8 mouse cellular contexts compared by ENCODE assay signal in genomic region chr7:73542131-73542853, GRCm38 (mm10). TPM values are rescaled to one million over a fixed set of nuclear protein-coding genes. Genes with fewer than 3 reads are reported as not detected.
DNase-seq lines count a peak whose midpoint lies in the region; ATAC-seq and TF ChIP-seq lines count a peak whose summit lies in the region.

No protein-coding gene starts in this region.

- peak overlapping the region; percentile 60 for H3K4me3 ChIP-seq in forebrain, embryonic 10.5 days
- no peak overlapping the region for H3K4me3 ChIP-seq in forebrain, embryonic 16.5 days (replicated peaks; ENCODE audit: low read length)
- H3K4me3 ChIP-seq in lung, postnatal 0 days (ENCODE audit: low read depth, low read length) = no peak overlapping the region
- H3K4me3 ChIP-seq in liver, embryonic 11.5 days (ENCODE audit: low read depth, low read length) = peak overlapping the region; percentile 84; the same call in 1 of the 2 replicates
- H3K4me3 ChIP-seq in stomach, embryonic 16.5 days (replicated peaks; ENCODE audit: low read length) = peak overlapping the region; percentile 67

- no peak for ATAC-seq in forebrain, embryonic 16.5 days
- ATAC-seq in lung, postnatal 0 days = no peak
- ATAC-seq in liver, embryonic 11.5 days (replicated peaks; ENCODE audit: low FRiP score) = no peak
- no peak for ATAC-seq in stomach, embryonic 16.5 days (ENCODE audit: insufficient read depth, low FRiP score)

- no peak; the same call in 1 of the 2 replicates for TF ChIP-seq EP300 in lung, postnatal 0 days (IDR thresholded peaks at IDR 0.05)

- no peak overlapping the region for H3K9ac ChIP-seq in forebrain, embryonic 16.5 days (replicated peaks; ENCODE audit: low read depth, low read length)
- H3K9ac ChIP-seq in lung, postnatal 0 days (replicated peaks; ENCODE audit: low read depth) = no peak overlapping the region
- H3K9ac ChIP-seq in liver, embryonic 11.5 days (ENCODE audit: low read depth, low read length) = no peak overlapping the region
- no peak overlapping the region for H3K9ac ChIP-seq in stomach, embryonic 16.5 days (ENCODE audit: low read length)

- TF ChIP-seq CTCF in lung, postnatal 0 days (IDR thresholded peaks at IDR 0.05) = peak; percentile 35

- peaks cover 14% of the 10 kb centered on the region for H3K4me1 ChIP-seq in forebrain, embryonic 10.5 days
- peaks cover 19% of the 10 kb centered on the region for H3K4me1 ChIP-seq in forebrain, embryonic 16.5 days (replicated peaks; ENCODE audit: control insufficient read depth, insufficient read depth, low read length)
- H3K4me1 ChIP-seq in lung, postnatal 0 days (ENCODE audit: insufficient read depth, low read depth, low read length) = no peaks in the 10 kb centered on the region; the same call in 1 of the 2 replicates
- peaks cover 7% of the 10 kb centered on the region; the same call in 1 of the 2 replicates for H3K4me1 ChIP-seq in liver, embryonic 11.5 days (replicated peaks; ENCODE audit: control insufficient read depth, insufficient read depth, low read length)
- H3K4me1 ChIP-seq in stomach, embryonic 16.5 days (ENCODE audit: control insufficient read depth, insufficient read depth, low read length) = 0 out of 2 replicates have a peak, but pooled peaks cover 9% of the 10 kb centered on the region

- 81% methylated on average over 7 of the region's 7 CpGs for WGBS in forebrain, embryonic 10.5 days
- WGBS in forebrain, embryonic 16.5 days = 58% methylated on average over 7 of the region's 7 CpGs
- 63% methylated on average over 7 of the region's 7 CpGs for WGBS in lung, postnatal 0 days
- WGBS in liver, embryonic 11.5 days = 76% methylated on average over 7 of the region's 7 CpGs
- WGBS in stomach, embryonic 16.5 days = 70% methylated on average over 7 of the region's 7 CpGs

- H3K4me2 ChIP-seq in forebrain, embryonic 16.5 days (ENCODE audit: low read length) = no peak overlapping the region; the same call in 1 of the 2 replicates
- no peak overlapping the region; the same call in 1 of the 2 replicates for H3K4me2 ChIP-seq in lung, postnatal 0 days (replicated peaks; ENCODE audit: low read depth, low read length)
- H3K4me2 ChIP-seq in liver, embryonic 11.5 days = peak overlapping the region; percentile 64
- no peak overlapping the region for H3K4me2 ChIP-seq in stomach, embryonic 16.5 days (ENCODE audit: low read depth, low read length)

- H3K27me3 ChIP-seq in forebrain, embryonic 10.5 days (ENCODE audit: poor library complexity, severe bottlenecking) = no peaks in the 10 kb centered on the region
- H3K27me3 ChIP-seq in forebrain, embryonic 16.5 days (replicated peaks; ENCODE audit: control insufficient read depth, insufficient read depth, low read length) = no peaks in the 10 kb centered on the region
- H3K27me3 ChIP-seq in lung, postnatal 0 days (replicated peaks; ENCODE audit: insufficient read depth, low read length) = no peaks in the 10 kb centered on the region
- H3K27me3 ChIP-seq in liver, embryonic 11.5 days (replicated peaks; ENCODE audit: control insufficient read depth, insufficient read depth, low read length) = no peaks in the 10 kb centered on the region
- H3K27me3 ChIP-seq in stomach, embryonic 16.5 days (ENCODE audit: control insufficient read depth, insufficient read depth, low read length) = no peaks in the 10 kb centered on the region

- DNase-seq in forebrain, embryonic 10.5 days (ENCODE audit: extremely low spot score, low spot score) = peak; percentile 8
- DNase-seq in lung, postnatal 0 days (ENCODE audit: low spot score) = no peak
- no peak for DNase-seq in lung, postnatal 36 days
- DNase-seq in liver, embryonic 11.5 days (ENCODE audit: low spot score) = no peak
- no peak for DNase-seq in spleen, adult 18-20 months
- no peak for DNase-seq in cerebellum, postnatal 14 days

- no peaks in the 10 kb centered on the region for H3K9me3 ChIP-seq in forebrain, embryonic 10.5 days
- no peaks in the 10 kb centered on the region for H3K9me3 ChIP-seq in forebrain, embryonic 16.5 days (ENCODE audit: control insufficient read depth, low read length)
- H3K9me3 ChIP-seq in lung, postnatal 0 days (ENCODE audit: low read length) = no peaks in the 10 kb centered on the region
- no peaks in the 10 kb centered on the region for H3K9me3 ChIP-seq in liver, embryonic 11.5 days (ENCODE audit: control insufficient read depth, low read length)
- no peaks in the 10 kb centered on the region for H3K9me3 ChIP-seq in stomach, embryonic 16.5 days (replicated peaks; ENCODE audit: control insufficient read depth, low read length)

- H3K27ac ChIP-seq in forebrain, embryonic 10.5 days = peak overlapping the region; percentile 96
- H3K27ac ChIP-seq in forebrain, embryonic 16.5 days (ENCODE audit: low read length) = no peak overlapping the region
- H3K27ac ChIP-seq in lung, postnatal 0 days (ENCODE audit: low read length) = peak overlapping the region; percentile 99
- peak overlapping the region; percentile 100 for H3K27ac ChIP-seq in liver, embryonic 11.5 days (ENCODE audit: low read depth, low read length)
- peak overlapping the region; percentile 25; the same call in 1 of the 2 replicates for H3K27ac ChIP-seq in stomach, embryonic 16.5 days (ENCODE audit: low read length)

- H3K36me3 ChIP-seq in forebrain, embryonic 10.5 days (replicated peaks) = peaks cover 53% of the 10 kb centered on the region
- peaks cover 2% of the 10 kb centered on the region; the same call in 1 of the 2 replicates for H3K36me3 ChIP-seq in forebrain, embryonic 16.5 days (ENCODE audit: control insufficient read depth, insufficient read depth)
- no peaks in the 10 kb centered on the region for H3K36me3 ChIP-seq in lung, postnatal 0 days (ENCODE audit: insufficient read depth, low read length)
- peaks cover 3% of the 10 kb centered on the region; the same call in 1 of the 2 replicates for H3K36me3 ChIP-seq in liver, embryonic 11.5 days (ENCODE audit: control insufficient read depth, insufficient read depth, low read length)
- H3K36me3 ChIP-seq in stomach, embryonic 16.5 days (ENCODE audit: control insufficient read depth, insufficient read depth, low read length) = peaks cover 9% of the 10 kb centered on the region; the same call in 1 of the 2 replicates

RNA-seq across cellular contexts. Expression of gene Chd2, which starts 0.7 kb away (rescaled TPM):
- 45.1 and 45.7 TPM in 2 replicates for polyA plus RNA-seq in forebrain, embryonic 10.5 days (2016; fragmentation: Nextera tagmentation; extraction: Ambion mirVana)
- 56.8 and 60.2 TPM in 2 replicates for polyA plus RNA-seq in forebrain, embryonic 16.5 days (2015; fragmentation: Nextera tagmentation; extraction: Ambion mirVana)
- polyA plus RNA-seq in lung, postnatal 0 days (2015; fragmentation: Nextera tagmentation; extraction: Ambion mirVana) = 38.0 and 39.9 TPM in 2 replicates
- 30.9 and 34.5 TPM in 2 replicates for polyA plus RNA-seq in liver, embryonic 11.5 days (2014; fragmentation: Nextera tagmentation; extraction: Ambion mirVana)
- 35.8 and 44.5 TPM in 2 replicates for polyA plus RNA-seq in stomach, embryonic 16.5 days (2015; fragmentation: Nextera tagmentation; extraction: Ambion mirVana)

Comparison
In these comparisons a context has a peak if more than half of its experiments do, and no peak if none do; other contexts are left out.
1. H3K4me3 ChIP-seq: peak in forebrain, embryonic 10.5 days (single experiment), liver, embryonic 11.5 days (single experiment) and stomach, embryonic 16.5 days (single experiment); none in forebrain, embryonic 16.5 days (single experiment) and lung, postnatal 0 days (single experiment).